Mouse (Mus musculus) heart, embryonic 15.5 days (tissue): ENCODE measurements around the gene Hipk2. TPM values are rescaled to one million over a fixed set of nuclear protein-coding genes. Genes with fewer than 3 reads are reported as not detected.
A peak's percentile ranks its signal among the peaks of the same experiment; 100 is the strongest.

Experiments used
- ATAC-seq: fragments of 200-750 bp; cut with Nextera tagmentation; replicated peaks from 2 replicates; pipeline ENCODE4 v1.8.0; 2017; ENCODE audit warnings: low read depth, moderate TSS enrichment; ENCODE audit not compliant: insufficient number of reproducible peaks, insufficient read depth, low FRiP score
- H3K27ac ChIP-seq: fragments of 300-500 bp; sonication (generic); 2 replicates; pipeline ENCODE4 v1.5.1; 2015; ENCODE audit warnings: mild to moderate bottlenecking, inconsistent platforms
- H3K27me3 ChIP-seq: fragments of 300-500 bp; sonication (generic); 2 replicates; pipeline ENCODE4 v1.6.1; 2015; ENCODE audit warnings: inconsistent platforms
- H3K36me3 ChIP-seq: fragments of 300-500 bp; sonication (generic); 2 replicates; pipeline ENCODE4 v1.6.1; 2015; ENCODE audit warnings: mild to moderate bottlenecking, inconsistent platforms
- H3K4me1 ChIP-seq: fragments of 300-500 bp; sonication (generic); replicated peaks from 2 replicates; pipeline ENCODE4 v1.6.1; 2015; ENCODE audit warnings: inconsistent platforms
- H3K4me2 ChIP-seq: fragments of 300-500 bp; sonication (generic); 2 replicates; pipeline ENCODE4 v1.6.1; 2015; ENCODE audit warnings: inconsistent platforms, mild to moderate bottlenecking, moderate library complexity
- H3K4me3 ChIP-seq: fragments of 300-500 bp; sonication (generic); 2 replicates; pipeline ENCODE4 v1.5.1; 2015; ENCODE audit warnings: mild to moderate bottlenecking, inconsistent platforms
- H3K9ac ChIP-seq: fragments of 300-500 bp; sonication (generic); 2 replicates; pipeline ENCODE4 v1.6.1; 2015; ENCODE audit warnings: mild to moderate bottlenecking, inconsistent platforms
- H3K9me3 ChIP-seq: fragments of 300-500 bp; sonication (generic); replicated peaks from 2 replicates; pipeline ENCODE4 v1.6.1; 2016; ENCODE audit warnings: inconsistent platforms
- WGBS: fragments of 180-500 bp; shearing (Covaris S2); methylation state at CpG from one replicate; pipeline ENCODE4 v1.1.7; 2015; ENCODE audit warnings: mixed read lengths; 5-methylcytosine and 5-hydroxymethylcytosine counted together
- polyA plus RNA-seq: library from polyadenylated mRNA; unstranded; fragments of >200 nt; fragmentation: Nextera tagmentation; extraction: Ambion mirVana; gene quantifications from 2 replicates; pipeline ENCODE4 v1.2.1, GENCODE M21; 2015

The Hipk2 gene
- polyA plus RNA-seq: 8.8 and 11.2 TPM in 2 replicates

GRCm38 (mm10) chr6:38876071-38876911 is at the start of gene Hipk2:
Hipk2 (minus strand) TSS chr6:38876165.
- Histone ChIP-seq H3K4me1 (peaks cover 9% of the 10 kb centered on the region; the same call in 1 of the 2 replicates), H3K27me3 (no peaks in the 10 kb centered on the region), H3K36me3 (no peaks in the 10 kb centered on the region), H3K9ac (peak within 1 kb of the TSS; percentile 98), H3K9me3 (no peaks in the 10 kb centered on the region), H3K4me2 (peak within 1 kb of the TSS; percentile 75), H3K4me3 (peak within 1 kb of the TSS; percentile 94), H3K27ac (peak within 1 kb of the TSS; percentile 92)
- WGBS: under 1% methylated on average over 89 of the region's 108 CpGs
- peak; percentile 92 for ATAC-seq

DNA sequence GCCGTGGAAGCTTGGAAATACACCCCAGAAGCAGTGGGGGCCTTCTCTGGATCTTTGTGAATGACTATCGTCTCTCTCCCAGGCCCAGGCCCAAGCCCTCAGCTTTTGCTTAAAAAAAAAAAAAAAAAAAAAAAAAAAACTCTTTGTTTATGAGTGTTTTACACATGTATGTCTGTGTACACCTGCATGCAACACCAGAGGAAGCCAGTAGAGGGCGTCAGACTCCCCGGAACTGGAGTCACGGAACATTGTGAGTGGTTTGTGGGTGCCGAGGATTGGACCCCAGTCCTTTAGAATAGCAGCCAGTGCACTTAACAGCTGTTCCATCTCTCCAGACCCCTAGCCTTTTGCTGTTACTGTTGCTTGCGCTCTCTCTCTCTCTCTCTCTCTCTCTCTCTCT is 49.8 kb upstream of the Hipk2 start:
- peak overlapping the region; percentile 35 for H3K4me2 ChIP-seq
- no peak for ATAC-seq
- H3K27me3 ChIP-seq: no peaks in the 10 kb centered on the region
- no peak overlapping the region for H3K9ac ChIP-seq
- H3K9me3 ChIP-seq: no peaks in the 10 kb centered on the region
- H3K4me1 ChIP-seq: peaks cover 35% of the 10 kb centered on the region
- peak overlapping the region; percentile 9; the same call in 1 of the 2 replicates for H3K4me3 ChIP-seq
- WGBS: 71% methylated on average over 7 of the region's 7 CpGs
- no peak overlapping the region for H3K27ac ChIP-seq
- H3K36me3 ChIP-seq: no peaks in the 10 kb centered on the region

- no peak overlapping the region for H3K9ac ChIP-seq
Measured at GRCm38 (mm10) chr6:38923870-38924817, 48.2 kb upstream of the Hipk2 start.

DNA sequence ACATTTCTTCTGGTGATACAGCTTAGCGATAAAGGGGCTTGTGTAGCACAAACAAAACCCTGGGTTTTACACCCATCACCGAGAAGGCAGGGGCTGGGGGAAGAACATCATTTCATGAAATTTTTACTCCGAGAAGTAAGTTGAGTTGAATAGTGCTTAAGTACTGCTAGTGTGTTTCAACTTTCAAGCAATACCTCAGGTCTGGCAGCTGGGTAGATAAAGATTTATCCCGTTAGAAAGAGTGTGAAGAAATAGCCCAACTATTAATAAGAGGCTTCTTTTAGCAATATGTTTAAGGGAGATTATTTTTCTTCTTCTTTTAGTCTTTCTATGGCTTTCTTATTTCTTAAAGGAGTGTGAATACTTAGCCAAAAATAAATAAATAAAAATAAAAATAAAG is 47.5 kb upstream of the Hipk2 start:
- 76% methylated on average over 4 of the region's 4 CpGs for whole genome bisulfite sequencing
- Histone ChIP-seq H3K9me3 (no peaks in the 10 kb centered on the region), H3K9ac (no peak overlapping the region), H3K4me3 (no peak overlapping the region), H3K4me1 (peaks cover 35% of the 10 kb centered on the region), H3K4me2 (no peak overlapping the region), H3K27me3 (no peaks in the 10 kb centered on the region), H3K27ac (no peak overlapping the region; the same call in 1 of the 2 replicates), H3K36me3 (no peaks in the 10 kb centered on the region)
- no peak for ATAC-seq

More at GRCm38 (mm10) chr6:38923870-38924817, 48.2 kb upstream of the Hipk2 start:
- Histone ChIP-seq H3K36me3 (no peaks in the 10 kb centered on the region), H3K27ac (peak overlapping the region; percentile 13; the same call in 1 of the 2 replicates), H3K9me3 (no peaks in the 10 kb centered on the region), H3K4me2 (0 out of 2 replicates have a peak overlapping the region, but pooled peaks have one; percentile 2), H3K4me3 (no peak overlapping the region), H3K27me3 (no peaks in the 10 kb centered on the region), H3K4me1 (peaks cover 35% of the 10 kb centered on the region)
- WGBS: 69% methylated on average over 18 of the region's 18 CpGs
- ATAC-seq: no peak

- Histone ChIP-seq H3K4me1 (peaks cover 38% of the 10 kb centered on the region), H3K4me3 (no peak overlapping the region), H3K36me3 (no peaks in the 10 kb centered on the region), H3K9ac (no peak overlapping the region), H3K27me3 (no peaks in the 10 kb centered on the region), H3K9me3 (no peaks in the 10 kb centered on the region), H3K4me2 (no peak overlapping the region), H3K27ac (no peak overlapping the region)
- 50% methylated on average over 2 of the region's 2 CpGs for WGBS
- no peak for ATAC-seq
Measured at GRCm38 (mm10) chr6:38922517-38922916, 46.6 kb upstream of the Hipk2 start.

DNA sequence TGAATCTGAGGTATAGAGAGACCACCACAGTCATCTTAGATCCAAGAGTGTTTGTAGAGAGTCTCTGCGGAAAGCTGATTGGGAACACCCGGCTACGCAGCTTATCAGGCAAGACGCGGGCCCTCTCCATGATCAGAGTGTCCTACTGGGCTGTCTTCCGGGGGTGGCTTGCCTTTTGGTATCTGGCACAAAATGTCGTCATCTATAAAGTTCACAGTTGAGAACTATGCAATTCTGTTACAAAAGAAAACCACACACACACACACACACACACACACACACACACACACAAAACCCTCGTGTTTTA is 45.8 kb upstream of the Hipk2 start:
- Histone ChIP-seq H3K4me3 (no peak overlapping the region), H3K9me3 (no peaks in the 10 kb centered on the region), H3K4me2 (no peak overlapping the region), H3K27me3 (no peaks in the 10 kb centered on the region), H3K9ac (no peak overlapping the region), H3K4me1 (peaks cover 35% of the 10 kb centered on the region), H3K27ac (no peak overlapping the region), H3K36me3 (no peaks in the 10 kb centered on the region)
- 78% methylated on average over 8 of the region's 8 CpGs for WGBS
- ATAC-seq: no peak

- Histone ChIP-seq H3K4me3 (no peak overlapping the region), H3K27me3 (no peaks in the 10 kb centered on the region), H3K9ac (no peak overlapping the region), H3K9me3 (no peaks in the 10 kb centered on the region), H3K36me3 (no peaks in the 10 kb centered on the region), H3K4me1 (peaks cover 31% of the 10 kb centered on the region), H3K4me2 (peak overlapping the region; percentile 3; the same call in 1 of the 2 replicates), H3K27ac (peak overlapping the region; percentile 13; the same call in 1 of the 2 replicates)
- WGBS: 44% methylated on average over 17 of the region's 17 CpGs
- peak; percentile 31; the same call in 1 of the 2 replicates for ATAC-seq
Measured at GRCm38 (mm10) chr6:38921095-38921809, 45.3 kb upstream of the Hipk2 start.

- Histone ChIP-seq H3K4me1 (peaks cover 29% of the 10 kb centered on the region), H3K4me2 (no peak overlapping the region), H3K9ac (no peak overlapping the region), H3K9me3 (no peaks in the 10 kb centered on the region), H3K4me3 (no peak overlapping the region), H3K27me3 (no peaks in the 10 kb centered on the region), H3K27ac (no peak overlapping the region), H3K36me3 (no peaks in the 10 kb centered on the region)
- ATAC-seq: no peak
- WGBS: 85% methylated on average over 6 of the region's 6 CpGs
Measured at GRCm38 (mm10) chr6:38920141-38920540, 44.2 kb upstream of the Hipk2 start.

GRCm38 (mm10) chr6:38919135-38919740 is 43.3 kb upstream of the Hipk2 start:
- Histone ChIP-seq H3K27ac (no peak overlapping the region), H3K9me3 (no peaks in the 10 kb centered on the region), H3K9ac (no peak overlapping the region), H3K36me3 (no peaks in the 10 kb centered on the region), H3K4me2 (no peak overlapping the region), H3K4me1 (peaks cover 26% of the 10 kb centered on the region), H3K27me3 (no peaks in the 10 kb centered on the region), H3K4me3 (no peak overlapping the region)
- 84% methylated on average over 14 of the region's 14 CpGs for WGBS
- no peak for ATAC-seq

GRCm38 (mm10) chr6:38918728-38919127 is 42.8 kb upstream of the Hipk2 start:
- Histone ChIP-seq H3K9ac (no peak overlapping the region), H3K27ac (no peak overlapping the region), H3K27me3 (no peaks in the 10 kb centered on the region), H3K9me3 (no peaks in the 10 kb centered on the region), H3K4me1 (peaks cover 22% of the 10 kb centered on the region), H3K36me3 (no peaks in the 10 kb centered on the region), H3K4me2 (no peak overlapping the region), H3K4me3 (no peak overlapping the region)
- 85% methylated on average over 4 of the region's 4 CpGs for WGBS
- no peak for ATAC-seq
